Mouse (Mus musculus): Measurements from ENCODE around the gene Rnaseh2b.

Gene Rnaseh2b

GRCm38 (mm10) chr14:62292488-62293339 is at the start of gene Rnaseh2b, which contains the start of gene Dleu7:
Gene Rnaseh2b, plus strand, starts transcription at chr14:62292589.
Gene Dleu7, minus strand, starts transcription at chr14:62293047.
- peak; percentile 14 for DNase-seq (ENCODE audit: low read depth, low spot score)

DNA sequence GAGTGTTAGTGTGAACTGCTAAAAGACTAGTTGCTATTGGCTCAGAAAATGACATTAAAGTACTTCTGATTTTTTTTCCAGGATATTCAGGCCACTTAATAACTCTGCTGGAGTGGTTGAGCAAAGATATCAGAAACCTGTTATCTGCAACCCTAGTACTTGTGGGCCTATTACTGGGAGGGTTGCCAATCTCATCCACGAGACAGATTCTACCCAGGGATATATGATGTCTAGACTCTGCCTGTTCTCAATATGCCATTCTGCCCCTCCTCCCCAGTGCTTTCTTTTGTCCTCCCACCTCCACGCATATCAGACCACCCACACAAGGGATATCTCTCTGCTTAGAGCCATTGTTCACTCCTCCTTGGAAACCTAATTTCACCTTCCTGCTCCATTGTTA is 48.9 kb upstream of the Rnaseh2b start:
- no peak for DNase-seq (ENCODE audit: low read depth, low spot score)

DNA sequence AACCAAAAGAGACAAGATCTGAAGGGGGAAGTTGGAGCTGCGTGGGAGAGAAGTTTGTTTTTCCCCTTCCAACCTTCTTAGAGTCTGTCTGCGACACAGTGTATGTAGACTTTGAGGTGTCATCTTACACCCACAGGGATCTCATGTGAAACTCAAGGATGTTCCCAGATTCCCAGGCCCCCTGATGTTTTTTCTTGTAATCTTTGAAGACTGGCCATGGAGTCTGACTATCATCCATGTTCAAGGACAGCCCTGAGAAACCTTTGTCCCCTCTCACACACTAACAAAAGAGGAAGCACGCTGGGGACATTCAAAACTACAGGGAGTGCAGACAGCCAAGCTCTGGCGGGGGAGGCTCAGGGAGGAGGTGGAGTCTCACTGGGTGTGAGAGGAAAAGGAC is 46.8 kb upstream of the Rnaseh2b start:
- no peak for DNase-seq (ENCODE audit: low read depth, low spot score)

DNA sequence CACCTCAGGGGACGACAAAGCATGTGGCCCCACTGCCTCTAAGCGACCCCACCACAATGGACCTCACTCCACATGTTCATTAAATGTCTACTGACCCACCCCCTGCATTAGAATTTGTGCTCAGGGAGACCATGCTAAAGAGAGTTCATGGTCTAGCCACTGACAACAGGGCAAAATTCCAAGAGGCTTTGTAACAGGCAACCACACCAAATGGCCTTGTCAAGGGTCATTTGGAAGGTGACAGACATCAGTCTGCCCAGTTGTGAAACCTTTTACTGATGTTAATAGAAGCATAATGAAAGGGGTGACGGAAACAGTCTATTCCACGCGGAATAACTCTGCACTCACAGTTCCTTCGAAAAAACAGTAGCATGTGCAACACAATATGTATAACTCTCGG is 44.0 kb upstream of the Rnaseh2b start:
- DNase-seq (ENCODE audit: low read depth, low spot score): no peak

GRCm38 (mm10) chr14:62248796-62249195 is 43.6 kb upstream of the Rnaseh2b start:
- DNase-seq (ENCODE audit: low read depth, low spot score): no peak

GRCm38 (mm10) chr14:62249251-62249650 is 43.1 kb upstream of the Rnaseh2b start:
- no peak for DNase-seq (ENCODE audit: low read depth, low spot score)

DNA sequence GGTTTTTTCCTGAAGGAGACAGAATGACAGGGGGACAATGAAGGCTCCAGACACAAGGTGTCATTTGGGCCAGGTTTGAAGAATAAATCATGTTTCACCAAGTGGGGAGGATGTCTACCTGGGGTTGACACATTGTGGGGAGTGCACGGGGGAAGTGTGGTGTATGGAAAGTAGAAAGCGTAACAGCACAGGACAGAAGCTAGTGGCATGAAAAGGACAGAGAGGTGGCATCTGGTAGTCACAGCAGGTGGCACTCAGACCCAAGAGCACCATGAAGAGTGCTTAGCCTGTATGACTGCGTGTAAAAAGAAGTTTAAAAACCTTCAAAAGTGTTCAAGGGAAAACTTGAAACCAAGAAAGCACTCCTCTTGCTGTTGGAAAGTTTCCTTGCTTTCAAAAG is 42.3 kb upstream of the Rnaseh2b start:
- no peak for DNase-seq (ENCODE audit: low read depth, low spot score)

- DNase-seq (ENCODE audit: low read depth, low spot score): peak; percentile 28
These were observed 40.4 kb upstream of the Rnaseh2b start for GRCm38 (mm10) chr14:62251999-62252398.

DNA sequence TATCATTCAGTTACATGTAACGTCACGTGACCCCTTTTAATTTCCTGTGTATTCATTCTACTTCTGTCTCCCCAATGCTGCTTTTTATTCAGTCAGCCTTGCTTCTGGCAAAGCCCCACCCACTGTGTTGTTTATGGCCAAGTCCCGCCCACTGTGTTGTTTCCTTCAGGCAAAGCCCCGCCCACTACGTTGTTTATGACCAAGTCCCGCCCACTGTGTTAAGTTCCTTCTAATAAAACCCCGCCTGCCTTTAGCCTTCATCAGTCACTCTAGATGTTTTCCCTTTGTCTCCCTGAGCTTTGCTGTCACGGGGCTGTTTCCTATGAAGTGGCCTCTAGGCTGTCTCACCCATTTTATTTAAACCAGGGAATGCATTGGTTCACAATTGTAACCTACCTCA is 38.0 kb upstream of the Rnaseh2b start:
- DNase-seq (ENCODE audit: low read depth, low spot score): no peak

GRCm38 (mm10) chr14:62256066-62256465 is 36.3 kb upstream of the Rnaseh2b start:
- no peak for DNase-seq (ENCODE audit: low read depth, low spot score)

- DNase-seq (ENCODE audit: low read depth, low spot score): no peak
These were observed 34.3 kb upstream of the Rnaseh2b start for GRCm38 (mm10) chr14:62258125-62258524.

GRCm38 (mm10) chr14:62258978-62259536 is 33.3 kb upstream of the Rnaseh2b start:
- DNase-seq (ENCODE audit: low read depth, low spot score): no peak

GRCm38 (mm10) chr14:62270698-62271396 is 21.5 kb upstream of the Rnaseh2b start:
- no peak for DNase-seq (ENCODE audit: low read depth, low spot score)

DNA sequence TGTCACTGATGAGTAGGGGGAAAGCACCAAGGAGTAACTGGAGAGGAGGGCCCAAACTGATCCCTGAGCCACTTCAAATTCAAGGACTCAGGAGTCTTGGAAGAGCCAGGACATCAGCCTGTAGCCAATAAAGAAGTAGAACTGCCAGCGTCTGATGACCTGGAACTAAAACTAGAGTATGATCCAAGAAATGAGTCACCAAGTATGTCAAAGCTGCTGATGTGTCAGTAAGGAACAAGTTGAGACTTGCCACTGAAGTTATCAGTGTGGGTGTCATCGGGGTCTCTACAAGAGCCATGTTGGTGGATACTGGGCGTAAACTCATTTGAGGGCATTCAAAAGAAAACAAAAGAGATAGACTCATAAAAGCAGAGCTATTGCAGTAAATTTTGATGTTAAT is 18.8 kb upstream of the Rnaseh2b start:
- DNase-seq (ENCODE audit: low read depth, low spot score): no peak

DNA sequence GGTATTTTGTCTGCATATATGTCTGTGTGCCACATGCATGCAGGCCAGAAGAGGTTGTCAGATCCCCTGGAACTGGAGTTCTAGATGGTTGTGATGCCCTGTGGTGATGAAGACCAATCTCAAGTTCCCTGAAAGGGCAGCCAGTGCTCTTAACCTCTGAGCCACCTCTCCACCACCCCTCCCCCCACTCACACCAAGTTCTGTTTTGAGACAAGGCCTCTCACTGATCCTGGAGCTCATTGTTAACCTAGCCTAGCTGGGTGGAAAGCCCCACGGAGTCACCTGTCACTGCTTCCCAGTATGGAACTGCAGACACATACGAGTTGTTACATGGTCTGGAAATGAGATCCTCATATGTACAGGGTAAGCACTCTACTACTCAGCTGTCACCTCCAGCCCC is 9.4 kb upstream of the Rnaseh2b start:
- DNase-seq (ENCODE audit: low read depth, low spot score): no peak

GRCm38 (mm10) chr14:62288731-62289130 is 3.7 kb upstream of the Rnaseh2b start:
- DNase-seq (ENCODE audit: low read depth, low spot score): no peak

DNA sequence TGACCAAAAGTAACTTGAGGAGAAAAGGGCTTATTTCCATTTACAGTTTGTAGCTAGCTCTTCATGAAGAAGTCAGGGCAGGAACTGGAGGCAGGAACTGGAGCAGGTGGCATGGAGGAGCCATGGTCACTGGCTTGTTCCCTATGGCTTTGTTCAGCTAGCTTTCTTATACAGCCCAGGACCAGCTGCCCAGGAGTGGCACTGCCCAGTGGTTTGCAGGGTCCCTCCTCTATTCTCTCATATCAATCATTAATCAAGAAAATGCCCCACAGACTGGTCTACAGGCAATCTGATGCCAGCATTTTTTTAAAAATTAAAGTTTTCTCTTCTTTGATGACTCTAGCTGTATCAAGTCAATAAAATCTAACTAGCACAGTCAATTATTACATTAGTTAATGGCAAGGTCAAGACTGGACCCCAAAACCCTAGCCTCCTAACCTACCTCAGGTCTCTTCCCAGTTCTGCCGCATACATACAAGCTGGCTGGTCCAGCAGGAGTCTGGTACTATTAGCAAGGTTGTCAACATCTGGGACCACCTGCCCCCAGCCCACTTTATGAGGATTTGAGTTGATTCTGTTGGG is 892 bp upstream of the Rnaseh2b start:
- DNase-seq (ENCODE audit: low read depth, low spot score): no peak

GRCm38 (mm10) chr14:62292166-62292487 is 262 bp upstream of the Rnaseh2b start:
- DNase-seq (ENCODE audit: low read depth, low spot score): no peak

- no peak for DNase-seq (ENCODE audit: low read depth, low spot score)
These were observed 6.4 kb downstream of the Rnaseh2b start for GRCm38 (mm10) chr14:62298808-62299207.

GRCm38 (mm10) chr14:62300031-62300430 is 7.6 kb downstream of the Rnaseh2b start:
- no peak for DNase-seq (ENCODE audit: low read depth, low spot score)

DNA sequence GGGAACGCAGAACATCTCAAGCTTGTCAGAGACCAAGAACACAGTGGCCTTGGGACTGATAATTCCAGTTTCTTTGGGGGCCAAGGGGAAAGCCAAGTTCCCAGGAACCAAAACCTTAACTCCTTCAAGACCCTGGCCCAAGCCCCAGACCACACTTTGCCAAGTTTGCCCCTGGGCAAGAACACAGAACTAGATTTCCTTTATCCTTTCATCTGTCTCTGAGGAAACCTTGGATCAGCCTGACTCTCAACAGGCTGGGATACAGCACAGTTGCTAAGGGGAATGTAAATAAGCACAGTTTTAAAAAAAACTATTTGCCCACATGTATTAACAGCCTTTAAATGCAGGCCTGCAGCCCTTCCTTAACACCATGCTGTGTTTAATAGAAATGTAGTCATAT is 15.2 kb downstream of the Rnaseh2b start:
- no peak for DNase-seq (ENCODE audit: low read depth, low spot score)

- DNase-seq (ENCODE audit: low read depth, low spot score): no peak
These were observed 16.6 kb downstream of the Rnaseh2b start for GRCm38 (mm10) chr14:62309026-62309425.

All from WW6 (cell line).